Mouse (Mus musculus): ENCODE measurements around the gene Tspan8.

Gene Tspan8

DNA sequence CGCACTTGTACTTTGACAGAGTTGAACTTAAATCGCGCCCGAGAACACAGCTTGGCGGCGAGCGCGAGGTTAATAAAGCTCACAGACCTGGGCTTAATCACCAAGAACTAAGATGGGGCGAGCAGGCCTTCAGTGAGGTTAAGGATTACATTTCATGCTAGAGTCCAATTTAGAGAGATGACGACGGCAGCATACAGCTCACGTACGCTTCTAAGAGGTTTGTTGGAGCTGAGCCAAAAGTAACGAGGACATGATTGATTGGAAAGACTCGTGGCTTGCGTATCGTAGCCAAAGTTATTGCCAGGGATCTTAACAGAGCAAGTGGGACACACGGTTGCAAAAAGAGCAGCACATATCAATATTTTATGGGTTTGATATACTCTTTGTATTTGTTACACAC lies 30.3 kb downstream of the Tspan8 start:
- DNase-seq: no peak

- DNase-seq: no peak
Measured at GRCm38 (mm10) chr10:115848511-115848910, 31.9 kb downstream of the Tspan8 start.

GRCm38 (mm10) chr10:115860210-115860880 lies 43.7 kb downstream of the Tspan8 start:
- DNase-seq: no peak

GRCm38 (mm10) chr10:115861967-115862366 lies 45.3 kb downstream of the Tspan8 start:
- no peak for DNase-seq

DNA sequence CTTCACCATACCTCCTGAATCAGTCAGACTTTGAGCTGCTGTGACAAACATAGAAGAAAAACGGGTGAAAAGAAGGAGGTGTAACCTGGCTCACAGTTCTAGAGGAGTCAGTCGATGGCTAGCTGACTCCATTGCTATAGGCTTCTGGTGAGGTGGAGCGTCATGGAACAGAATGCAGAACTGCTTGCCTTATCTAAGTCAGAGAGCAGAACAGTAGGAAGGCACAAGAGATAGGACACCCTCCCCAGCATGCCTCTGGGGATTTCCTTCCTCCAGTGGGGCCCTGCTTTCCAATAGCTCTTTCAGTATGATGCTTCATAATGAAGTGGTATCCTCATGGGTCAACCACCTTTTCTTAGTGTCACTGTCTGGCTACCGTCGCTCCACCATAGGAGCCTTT lies 66.1 kb downstream of the Tspan8 start:
- DNase-seq: no peak

GRCm38 (mm10) chr10:115891924-115892323 lies 75.3 kb downstream of the Tspan8 start:
- no peak for DNase-seq

DNA sequence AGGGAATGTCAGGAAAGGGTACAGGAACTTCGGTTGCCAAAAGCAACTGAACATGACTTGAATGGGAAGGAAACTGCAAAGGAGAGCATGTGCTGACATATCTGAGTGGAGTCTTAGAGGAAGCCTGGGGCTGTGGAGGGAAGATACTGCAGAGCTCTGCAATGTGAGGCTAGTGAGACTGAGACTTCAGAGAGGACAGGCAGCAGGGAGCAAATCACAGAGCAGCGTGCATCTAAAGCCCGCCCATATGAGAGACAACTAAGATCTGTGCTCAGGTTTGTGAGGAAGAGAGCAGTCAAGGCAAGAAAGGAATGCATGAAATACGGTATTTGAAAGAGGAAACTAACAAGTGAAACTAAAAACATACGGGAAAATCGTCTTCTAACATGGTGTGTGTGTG lies 76.3 kb downstream of the Tspan8 start:
- DNase-seq: no peak

DNA sequence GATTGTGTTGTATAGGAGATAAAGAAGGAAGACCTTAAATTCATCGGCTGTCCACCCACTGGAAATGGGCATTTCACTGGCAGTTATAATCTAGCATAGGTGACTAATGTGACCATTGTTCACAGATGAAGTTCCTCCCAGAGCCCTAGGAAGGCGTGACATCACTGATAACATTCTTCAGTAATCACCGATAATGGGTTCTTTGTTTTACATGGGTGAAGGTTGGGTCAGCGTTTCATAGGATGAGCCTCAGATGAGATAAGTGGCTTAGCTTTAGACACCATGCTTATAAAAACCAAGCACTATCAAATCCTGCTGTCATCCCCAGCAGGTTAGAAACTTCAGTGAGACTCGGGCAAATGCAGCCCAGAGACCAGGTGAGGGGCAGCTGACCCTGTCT lies 77.4 kb downstream of the Tspan8 start:
- no peak for DNase-seq

- no peak for DNase-seq
Measured at GRCm38 (mm10) chr10:115896764-115897163, 80.1 kb downstream of the Tspan8 start.

- DNase-seq: no peak
Measured at GRCm38 (mm10) chr10:115897235-115897634, 80.6 kb downstream of the Tspan8 start.

Measured in cerebellum, postnatal 36 days (tissue).